Mouse (Mus musculus): Measurements from ENCODE around the gene Folr1. TPM values are rescaled to one million over a fixed set of nuclear protein-coding genes. Genes with fewer than 3 reads are reported as not detected.

Gene Folr1
- total RNA-seq, 1 experiment = 536 TPM

DNA sequence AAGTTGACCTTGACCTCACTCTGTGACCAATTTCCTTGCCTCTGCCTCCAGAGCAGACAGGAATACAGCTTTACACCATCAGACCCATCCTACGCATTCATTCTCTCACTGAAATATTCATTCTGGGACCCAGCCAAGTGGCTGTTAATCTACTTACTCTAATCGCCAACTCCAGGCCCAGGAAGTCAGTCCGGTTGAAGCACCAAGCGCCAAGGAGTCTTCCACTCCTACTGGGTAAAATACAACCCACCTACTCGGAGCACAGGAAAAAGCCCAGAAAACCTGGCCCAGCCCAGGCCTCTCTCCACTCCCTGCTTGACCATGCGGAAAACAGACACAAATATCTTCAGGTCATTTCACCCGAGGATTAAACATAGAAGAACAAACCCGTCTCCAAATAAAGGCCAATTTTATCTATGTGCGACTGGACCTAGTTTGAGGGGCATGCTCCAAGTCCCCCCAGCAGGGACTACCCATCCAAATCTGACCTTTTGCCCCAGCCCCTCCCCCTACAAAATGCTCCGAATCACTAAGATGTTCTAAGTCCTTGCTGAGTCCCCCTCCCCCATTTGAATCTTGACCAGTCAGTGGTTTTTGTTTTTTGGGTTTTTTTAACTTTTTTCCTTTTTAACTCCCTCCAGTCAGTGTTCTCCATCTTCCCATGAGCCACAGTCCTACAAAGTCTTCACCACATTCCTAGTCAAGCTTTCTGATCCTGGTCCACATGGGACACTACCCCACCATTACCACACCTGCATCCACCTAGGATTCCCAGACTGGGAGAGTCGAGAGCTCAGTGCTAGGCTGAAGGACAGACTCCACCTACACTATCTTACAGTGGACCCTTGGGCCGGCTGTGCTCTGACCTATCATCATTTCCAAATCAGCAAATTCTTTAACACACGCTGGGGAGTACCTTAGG, 2.1 kb downstream of the Folr1 start:
- in situ Hi-C loops (cut with MboI; ENCODE audit: low sequenced_read_pairs in 2 of 2, unreplicated experiment in 2 of 2) = no loop called here
- Histone ChIP-seq H3K4me3 (ENCODE audit: insufficient read depth in 1 of 2, low read depth in 1 of 2, low read length in 2 of 2, poor library complexity in 1 of 2, severe bottlenecking in 1 of 2) (peak overlapping the region; percentile 38 to 58), H3K9me3 (ENCODE audit: control insufficient read depth, insufficient read depth, low read depth, low read length) (no peaks in the 10 kb centered on the region), H3K9ac (ENCODE audit: insufficient read depth, low read depth, low read length, poor library complexity, severe bottlenecking) (peak overlapping the region; percentile 78), H3K36me3 (ENCODE audit: control insufficient read depth, insufficient read depth, low read length, poor library complexity, severe bottlenecking) (peaks cover 5% of the 10 kb centered on the region), H3K27ac (ENCODE audit: insufficient read depth, low read depth, low read length, poor library complexity, severe bottlenecking) (peak overlapping the region; percentile 97), H3K4me1 (ENCODE audit: control insufficient read depth in 2 of 2, insufficient read depth in 2 of 2, low read length in 2 of 2, poor library complexity in 1 of 2) (peaks cover 19 to 22% of the 10 kb centered on the region in 2 experiments)
- TF ChIP-seq ZNF384 (IDR thresholded peaks at IDR 0.05; ENCODE audit: low read depth, low read length) (0 out of 2 replicates have a peak, but pooled peaks have one; percentile 25), CHD2 (IDR thresholded peaks at IDR 0.05; ENCODE audit: low read depth, low read length) (peak; percentile 31; the same call in 1 of the 2 replicates), HCFC1 (IDR thresholded peaks at IDR 0.05; ENCODE audit: borderline replicate concordance, insufficient read depth, low read length) (no peak), MAFK (IDR thresholded peaks at IDR 0.05; ENCODE audit: insufficient read depth, low read depth, low read length) (0 out of 2 replicates have a peak, but pooled peaks have one; percentile 14), ZC3H11A (IDR thresholded peaks at IDR 0.05; ENCODE audit: borderline replicate concordance, low read depth, low read length) (no peak)
- peak; percentile 44 for DNase-seq (ENCODE audit: low read depth, low spot score)

DNA sequence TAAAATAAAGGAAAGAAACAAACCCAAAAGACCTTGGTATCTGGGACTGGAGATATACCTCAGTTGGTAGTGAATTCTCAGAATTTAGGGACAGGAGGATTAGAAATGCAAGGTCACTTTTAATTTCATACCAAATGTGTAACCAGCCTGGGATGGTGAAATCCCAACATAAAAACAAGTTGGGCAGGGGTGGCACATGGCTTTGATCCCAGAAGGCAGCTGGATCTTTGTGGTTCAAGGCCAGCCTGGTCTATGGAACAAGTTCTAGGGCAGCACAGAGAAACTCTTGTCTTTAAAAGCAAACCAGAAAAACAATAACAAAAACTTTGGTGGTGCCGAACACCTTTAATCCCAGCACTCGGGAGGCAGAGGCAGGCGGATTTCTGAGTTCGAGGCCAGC, 3.1 kb downstream of the Folr1 start:
- TF ChIP-seq ZNF384 (IDR thresholded peaks at IDR 0.05; ENCODE audit: low read depth, low read length) (no peak), CHD2 (IDR thresholded peaks at IDR 0.05; ENCODE audit: low read depth, low read length) (no peak), HCFC1 (IDR thresholded peaks at IDR 0.05; ENCODE audit: borderline replicate concordance, insufficient read depth, low read length) (no peak), ZC3H11A (IDR thresholded peaks at IDR 0.05; ENCODE audit: borderline replicate concordance, low read depth, low read length) (no peak)
- DNase-seq (ENCODE audit: low read depth, low spot score) = no peak
- Histone ChIP-seq H3K27ac (ENCODE audit: insufficient read depth, low read depth, low read length, poor library complexity, severe bottlenecking) (peak overlapping the region; percentile 97), H3K9ac (ENCODE audit: insufficient read depth, low read depth, low read length, poor library complexity, severe bottlenecking) (peak overlapping the region; percentile 78; the same call in 1 of the 2 replicates), H3K36me3 (ENCODE audit: control insufficient read depth, insufficient read depth, low read length, poor library complexity, severe bottlenecking) (peaks cover 10% of the 10 kb centered on the region), H3K9me3 (ENCODE audit: control insufficient read depth, insufficient read depth, low read depth, low read length) (no peaks in the 10 kb centered on the region), H3K4me3 (ENCODE audit: insufficient read depth in 1 of 2, low read depth in 1 of 2, low read length in 2 of 2, poor library complexity in 1 of 2, severe bottlenecking in 1 of 2) (peak overlapping the region; percentile 10 to 58; a peak in 3 of 4 replicates), H3K4me1 (ENCODE audit: control insufficient read depth in 2 of 2, insufficient read depth in 2 of 2, low read length in 2 of 2, poor library complexity in 1 of 2) (peaks cover 21 to 22% of the 10 kb centered on the region in 2 experiments)
- in situ Hi-C loops (cut with MboI; ENCODE audit: low sequenced_read_pairs in 2 of 2, unreplicated experiment in 2 of 2) = no loop called here

DNA sequence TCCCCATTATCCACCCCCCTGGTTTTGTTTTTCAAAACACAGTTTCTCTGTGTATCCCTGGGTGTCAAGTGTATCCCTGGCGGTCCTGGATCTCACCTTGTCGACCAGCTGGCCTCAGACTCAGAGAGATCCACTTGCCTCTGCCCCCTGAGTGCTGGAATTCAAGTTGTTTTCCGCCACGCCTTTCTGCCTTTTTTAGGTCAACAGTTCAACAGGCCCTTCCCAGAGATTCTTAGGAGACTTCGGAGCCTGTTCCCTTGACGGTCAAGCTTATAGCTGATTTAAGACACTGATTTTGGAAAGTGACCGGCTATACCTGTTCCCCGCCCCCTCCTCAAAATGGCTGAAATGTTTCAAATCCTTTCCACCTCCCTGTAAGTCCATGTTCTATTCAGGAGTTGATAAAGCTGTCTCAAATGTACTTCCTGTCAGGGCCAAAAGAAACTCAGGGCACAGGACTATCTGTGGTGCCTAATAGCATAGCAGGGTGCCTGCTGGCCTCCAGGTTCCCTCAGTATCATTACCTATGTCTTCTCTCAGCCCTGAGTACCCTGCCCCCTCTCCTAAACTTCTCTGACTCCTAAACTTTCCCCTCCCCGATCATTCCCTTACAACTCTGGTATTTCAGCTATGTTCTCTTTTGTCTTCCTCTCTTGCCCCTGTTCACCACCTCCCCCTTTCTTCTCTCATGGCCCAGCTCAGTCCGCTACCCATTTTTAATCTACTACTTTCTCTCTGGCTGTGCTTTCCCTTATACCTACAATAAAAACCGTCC, 3.9 kb downstream of the Folr1 start:
- Histone ChIP-seq H3K27ac (ENCODE audit: insufficient read depth, low read depth, low read length, poor library complexity, severe bottlenecking) (peak overlapping the region; percentile 97), H3K36me3 (ENCODE audit: control insufficient read depth, insufficient read depth, low read length, poor library complexity, severe bottlenecking) (peaks cover 10% of the 10 kb centered on the region), H3K4me3 (ENCODE audit: insufficient read depth in 1 of 2, low read depth in 1 of 2, low read length in 2 of 2, poor library complexity in 1 of 2, severe bottlenecking in 1 of 2) (peak overlapping the region; percentile 28 to 58), H3K4me1 (ENCODE audit: control insufficient read depth in 2 of 2, insufficient read depth in 2 of 2, low read length in 2 of 2, poor library complexity in 1 of 2) (peaks cover 21 to 22% of the 10 kb centered on the region in 2 experiments), H3K9me3 (ENCODE audit: control insufficient read depth, insufficient read depth, low read depth, low read length) (no peaks in the 10 kb centered on the region), H3K9ac (ENCODE audit: insufficient read depth, low read depth, low read length, poor library complexity, severe bottlenecking) (peak overlapping the region; percentile 78; the same call in 1 of the 2 replicates)
- peak; percentile 66 for DNase-seq (ENCODE audit: low read depth, low spot score)
- in situ Hi-C loops (cut with MboI; ENCODE audit: low sequenced_read_pairs in 2 of 2, unreplicated experiment in 2 of 2) = no loop called here
- TF ChIP-seq CHD2 (IDR thresholded peaks at IDR 0.05; ENCODE audit: low read depth, low read length) (peak; percentile 39; the same call in 1 of the 2 replicates), ZC3H11A (IDR thresholded peaks at IDR 0.05; ENCODE audit: borderline replicate concordance, low read depth, low read length) (no peak)

DNA sequence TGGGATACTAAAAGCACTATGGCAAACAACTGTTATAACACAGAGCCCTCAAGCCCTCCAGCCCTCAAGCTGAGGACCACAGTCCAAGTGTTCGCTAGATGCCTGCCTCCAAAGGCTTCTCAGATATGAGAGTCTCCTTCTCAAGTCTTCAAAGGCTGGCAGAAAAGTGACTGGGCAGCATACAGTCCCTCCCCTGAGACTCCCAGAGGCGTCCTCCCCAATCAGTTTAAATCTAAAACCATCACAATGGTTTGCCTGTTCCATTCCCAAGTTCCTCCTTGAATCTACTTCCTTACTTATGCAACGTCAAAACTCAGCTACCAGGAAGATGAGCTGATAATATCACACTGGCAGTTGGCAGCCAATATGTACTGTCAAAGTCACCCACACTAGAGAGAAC, 7.2 kb downstream of the Folr1 start, which contains the start of gene Anapc15:
Gene Anapc15, plus strand, starts transcription at position 301 of the 400 bp plus-strand sequence.
- Histone ChIP-seq H3K9me3 (ENCODE audit: control insufficient read depth, insufficient read depth, low read depth, low read length) (no peaks in the 10 kb centered on the region), H3K27ac (ENCODE audit: insufficient read depth, low read depth, low read length, poor library complexity, severe bottlenecking) (no peak within 1 kb of the TSS; the same call in 1 of the 2 replicates), H3K4me3 (ENCODE audit: insufficient read depth in 1 of 2, low read depth in 1 of 2, low read length in 2 of 2, poor library complexity in 1 of 2, severe bottlenecking in 1 of 2) (no peak within 1 kb of the TSS), H3K4me1 (ENCODE audit: control insufficient read depth in 2 of 2, insufficient read depth in 2 of 2, low read length in 2 of 2, poor library complexity in 1 of 2) (peaks cover 9 to 16% of the 10 kb centered on the region in 2 experiments), H3K9ac (ENCODE audit: insufficient read depth, low read depth, low read length, poor library complexity, severe bottlenecking) (peak within 1 kb of the TSS; percentile 20; the same call in 1 of the 2 replicates), H3K36me3 (ENCODE audit: control insufficient read depth, insufficient read depth, low read length, poor library complexity, severe bottlenecking) (peaks cover 19% of the 10 kb centered on the region)
- DNase-seq (ENCODE audit: low read depth, low spot score) = no peak
- no peak for TF ChIP-seq ZNF384 (IDR thresholded peaks at IDR 0.05; ENCODE audit: low read depth, low read length)
- no peak for TF ChIP-seq CHD2 (IDR thresholded peaks at IDR 0.05; ENCODE audit: low read depth, low read length)
- TF ChIP-seq ZC3H11A (IDR thresholded peaks at IDR 0.05; ENCODE audit: borderline replicate concordance, low read depth, low read length) = no peak
- TF ChIP-seq HCFC1 (IDR thresholded peaks at IDR 0.05; ENCODE audit: borderline replicate concordance, insufficient read depth, low read length) = no peak
- no peak for TF ChIP-seq MAFK (IDR thresholded peaks at IDR 0.05; ENCODE audit: insufficient read depth, low read depth, low read length)
- in situ Hi-C loops (cut with MboI; ENCODE audit: low sequenced_read_pairs in 2 of 2, unreplicated experiment in 2 of 2) = no loop called here
